Mouse (Mus musculus) erythroblast, embryonic 14.5 days (primary cell): ENCODE data around the gene Ttyh2. TPM values are rescaled to one million over a fixed set of nuclear protein-coding genes. Genes with fewer than 3 reads are reported as not detected.
A peak's percentile ranks its signal among the peaks of the same experiment; 100 is the strongest.

Experiments used
- H3K27me3 ChIP-seq: 2 replicates; pipeline ENCODE4 v1.6.1; 2012; ENCODE audit warnings: inconsistent platforms; ENCODE audit not compliant: control insufficient read depth
- H3K36me3 ChIP-seq: 2 replicates; pipeline ENCODE4 v1.6.1; 2012; ENCODE audit warnings: mild to moderate bottlenecking, inconsistent platforms; ENCODE audit not compliant: control insufficient read depth
- H3K4me1 ChIP-seq: 2 replicates; pipeline ENCODE4 v1.6.1; 2012; ENCODE audit warnings: inconsistent platforms; ENCODE audit not compliant: control insufficient read depth
- H3K4me3 ChIP-seq: replicated peaks from 2 replicates; pipeline ENCODE3; 2012; ENCODE audit warnings: moderate library complexity, mild to moderate bottlenecking, inconsistent platforms
- H3K9me3 ChIP-seq: 2 replicates; pipeline ENCODE4 v1.6.1; 2012; ENCODE audit warnings: low read length, inconsistent platforms, mixed read lengths; ENCODE audit not compliant: control insufficient read depth
- GATA1 ChIP-seq: IDR thresholded peaks from 2 replicates; pipeline ENCODE4 v1.6.1; 2012; ENCODE audit warnings: low read length, inconsistent platforms, mixed read lengths
- TAL1 ChIP-seq: IDR thresholded peaks from 3 replicates; pipeline ENCODE4 v1.6.1; 2012; ENCODE audit warnings: low read length, inconsistent platforms, mixed read lengths
- polyA plus RNA-seq: library from polyadenylated mRNA; stranded (reverse); fragments of >175 nt; gene quantifications from 2 replicates; pipeline ENCODE4 v1.2.3, GENCODE M21; 2012

Gene Ttyh2
- 0.02 and 0.04 TPM in 2 replicates for polyA plus RNA-seq

GRCm38 (mm10) chr11:114675341-114675825 is at the start of gene Ttyh2:
TSS of gene Ttyh2 (plus strand) at chr11:114675431.
- TF ChIP-seq TAL1 (no peak), GATA1 (no peak)
- no peaks in the 10 kb centered on the region for H3K9me3 ChIP-seq
- H3K27me3 ChIP-seq, result peaks cover 26% of the 10 kb centered on the region
- H3K4me3 ChIP-seq, result peak within 1 kb of the TSS; percentile 65
- peaks cover 42% of the 10 kb centered on the region for H3K36me3 ChIP-seq
- peaks cover 36% of the 10 kb centered on the region for H3K4me1 ChIP-seq

- Histone ChIP-seq H3K4me3 (no peak overlapping the region), H3K4me1 (no peaks in the 10 kb centered on the region), H3K9me3 (peaks cover 8% of the 10 kb centered on the region)
Observed at GRCm38 (mm10) chr11:114626071-114626690, 49.0 kb upstream of the Ttyh2 start.

GRCm38 (mm10) chr11:114627036-114627435 is 48.2 kb upstream of the Ttyh2 start:
- H3K36me3 ChIP-seq, result no peaks in the 10 kb centered on the region
- no peaks in the 10 kb centered on the region for H3K27me3 ChIP-seq
- TF ChIP-seq GATA1, result no peak
- no peak for TF ChIP-seq TAL1
- H3K4me3 ChIP-seq, result no peak overlapping the region
- no peaks in the 10 kb centered on the region for H3K4me1 ChIP-seq
- H3K9me3 ChIP-seq, result peaks cover 8% of the 10 kb centered on the region

More at GRCm38 (mm10) chr11:114626071-114626690, 49.0 kb upstream of the Ttyh2 start:
- TF ChIP-seq TAL1 (no peak), GATA1 (no peak)
- no peaks in the 10 kb centered on the region for H3K27me3 ChIP-seq
- no peaks in the 10 kb centered on the region for H3K36me3 ChIP-seq

- Histone ChIP-seq H3K4me1 (no peaks in the 10 kb centered on the region), H3K36me3 (no peaks in the 10 kb centered on the region), H3K4me3 (no peak overlapping the region), H3K9me3 (peaks cover 8% of the 10 kb centered on the region), H3K27me3 (no peaks in the 10 kb centered on the region)
- TF ChIP-seq TAL1 (no peak), GATA1 (no peak)
Observed at GRCm38 (mm10) chr11:114628032-114628431, 47.2 kb upstream of the Ttyh2 start.

- no peak overlapping the region for H3K4me3 ChIP-seq
- TF ChIP-seq GATA1 (no peak), TAL1 (no peak)
- H3K4me1 ChIP-seq, result no peaks in the 10 kb centered on the region
- no peaks in the 10 kb centered on the region for H3K36me3 ChIP-seq
- H3K9me3 ChIP-seq, result peaks cover 8% of the 10 kb centered on the region
- H3K27me3 ChIP-seq, result no peaks in the 10 kb centered on the region
Observed at GRCm38 (mm10) chr11:114630044-114630443, 45.2 kb upstream of the Ttyh2 start.

GRCm38 (mm10) chr11:114632266-114632665 is 43.0 kb upstream of the Ttyh2 start:
- TF ChIP-seq GATA1, result no peak
- no peak for TF ChIP-seq TAL1
- peaks cover 8% of the 10 kb centered on the region for H3K9me3 ChIP-seq
- no peaks in the 10 kb centered on the region for H3K4me1 ChIP-seq
- H3K36me3 ChIP-seq, result no peaks in the 10 kb centered on the region
- no peaks in the 10 kb centered on the region; the same call in 1 of the 2 replicates for H3K27me3 ChIP-seq
- H3K4me3 ChIP-seq, result no peak overlapping the region

GRCm38 (mm10) chr11:114636292-114636691 is 38.9 kb upstream of the Ttyh2 start:
- H3K9me3 ChIP-seq, result no peaks in the 10 kb centered on the region
- peaks cover 25% of the 10 kb centered on the region for H3K27me3 ChIP-seq
- H3K36me3 ChIP-seq, result no peaks in the 10 kb centered on the region
- no peak overlapping the region for H3K4me3 ChIP-seq
- no peaks in the 10 kb centered on the region for H3K4me1 ChIP-seq
- no peak for TF ChIP-seq GATA1
- no peak for TF ChIP-seq TAL1

GRCm38 (mm10) chr11:114636727-114637505 is 38.3 kb upstream of the Ttyh2 start:
- Histone ChIP-seq H3K4me1 (no peaks in the 10 kb centered on the region), H3K9me3 (no peaks in the 10 kb centered on the region), H3K27me3 (peaks cover 25% of the 10 kb centered on the region), H3K36me3 (no peaks in the 10 kb centered on the region), H3K4me3 (no peak overlapping the region)
- TF ChIP-seq TAL1 (no peak), GATA1 (no peak)

GRCm38 (mm10) chr11:114638647-114639290 is 36.5 kb upstream of the Ttyh2 start:
- TF ChIP-seq GATA1 (no peak), TAL1 (no peak)
- H3K27me3 ChIP-seq, result peaks cover 25% of the 10 kb centered on the region
- H3K4me1 ChIP-seq, result no peaks in the 10 kb centered on the region
- H3K36me3 ChIP-seq, result no peaks in the 10 kb centered on the region
- H3K9me3 ChIP-seq, result no peaks in the 10 kb centered on the region
- no peak overlapping the region for H3K4me3 ChIP-seq
